Mouse (Mus musculus) lung, postnatal 0 days (tissue): ENCODE results near the gene Vipr1.

Source experiments
- CTCF ChIP-seq: IDR thresholded peaks from 2 replicates; pipeline ENCODE4 v1.5.1; 2016; ENCODE audit warnings: antibody characterized with exemption, mild to moderate bottlenecking
- EP300 ChIP-seq: IDR thresholded peaks from 2 replicates; pipeline ENCODE4 v1.6.1; 2016; ENCODE audit warnings: antibody characterized with exemption, mild to moderate bottlenecking, control low read depth

GRCm38 (mm10) chr9:121642001-121642400 lies 515 bp upstream of the Vipr1 start, which contains the start of gene Lyzl4:
- TF ChIP-seq CTCF: peak; percentile 74
- no peak for TF ChIP-seq EP300
